In the genomic region with DNA sequence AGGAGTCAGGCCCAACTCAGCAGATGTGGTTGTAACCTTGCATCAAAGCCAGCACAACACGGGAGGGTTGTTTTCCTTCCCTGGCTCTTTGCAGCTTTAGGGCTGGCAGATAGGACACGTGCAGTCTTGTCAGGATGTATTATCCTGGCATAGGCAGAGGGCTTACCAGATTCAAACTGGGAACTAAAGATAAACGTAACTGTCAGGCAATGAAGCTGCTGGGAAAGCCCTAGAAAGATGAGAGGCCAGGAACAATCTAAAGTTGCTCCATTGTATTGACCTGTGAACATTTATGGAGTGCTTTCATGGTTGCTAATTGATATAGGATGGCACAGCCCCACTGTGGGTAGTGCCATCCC, we compare ENCODE assay signal across 8 mouse cellular contexts. TPM values are rescaled to one million over a fixed set of nuclear protein-coding genes. Genes with fewer than 3 reads are reported as not detected.
DNase-seq lines count a peak whose midpoint lies in the region; ATAC-seq and TF ChIP-seq lines count a peak whose summit lies in the region.

No protein-coding gene starts in this region.

- no peak overlapping the region; the same call in 1 of the 2 replicates for H3K27ac ChIP-seq in heart, adult 2 months
- H3K27ac ChIP-seq in forebrain, embryonic 16.5 days (ENCODE audit: low read length), result peak overlapping the region; percentile 82
- peak overlapping the region; percentile 45 for H3K27ac ChIP-seq in macrophage

- H3K79me2 ChIP-seq in heart, adult 2 months (replicated peaks; ENCODE audit: control insufficient read depth, insufficient read depth, low read length), result no peaks in the 10 kb centered on the region
- H3K79me2 ChIP-seq in macrophage (ENCODE audit: inconsistent target), result peaks cover 22% of the 10 kb centered on the region; the same call in 1 of the 2 replicates

- TF ChIP-seq POLR2A in heart, adult 2 months (IDR thresholded peaks at IDR 0.05; ENCODE audit: insufficient read depth, low read depth, low read length), result no peak

- no peaks in the 10 kb centered on the region for H3K9me3 ChIP-seq in E14TG2a.4 (ENCODE audit: low read length)
- no peaks in the 10 kb centered on the region for H3K9me3 ChIP-seq in forebrain, embryonic 16.5 days (ENCODE audit: control insufficient read depth, low read length)

- no peaks in the 10 kb centered on the region for H3K36me3 ChIP-seq in heart, adult 2 months (ENCODE audit: control insufficient read depth, insufficient read depth, low read length)
- H3K36me3 ChIP-seq in E14TG2a.4 (ENCODE audit: insufficient read depth, low read length) (peaks cover 28% of the 10 kb centered on the region), macrophage (ENCODE audit: inconsistent target) (peaks cover 21% of the 10 kb centered on the region)
- H3K36me3 ChIP-seq in forebrain, embryonic 16.5 days (ENCODE audit: control insufficient read depth, insufficient read depth), result peaks cover 14% of the 10 kb centered on the region

- no peak for TF ChIP-seq CTCF in heart, adult 2 months (IDR thresholded peaks at IDR 0.05)
- TF ChIP-seq CTCF in E14TG2a.4 (conservative IDR thresholded peaks at IDR 0.05; ENCODE audit: low read length), result no peak

- no peak for DNase-seq in heart, adult 2 months
- DNase-seq in heart, adult 18-20 months, result no peak
- no peak for DNase-seq in ovary, postnatal 10 days (ENCODE audit: low spot score)
- no peak for DNase-seq in cerebellum, adult 8-10 months

- intact Hi-C loops in heart, adult 2 months (cut with DNase I), result no loop called here

- H3K9ac ChIP-seq in heart, adult 2 months (ENCODE audit: low read depth, low read length), result peak overlapping the region; percentile 90; the same call in 1 of the 2 replicates
- H3K9ac ChIP-seq in forebrain, embryonic 16.5 days (replicated peaks; ENCODE audit: low read depth, low read length), result peak overlapping the region; percentile 93

- 16% methylated on average over 3 of the region's 3 CpGs for WGBS in heart, adult 2 months
- 11% methylated on average over 3 of the region's 3 CpGs for WGBS in forebrain, embryonic 16.5 days
- WGBS in macrophage (ENCODE audit: missing documents), result 30% methylated on average over 3 of the region's 3 CpGs

- ATAC-seq in forebrain, embryonic 16.5 days, result no peak
- no peak for ATAC-seq in monocyte, adult 5-6 weeks (replicated peaks; ENCODE audit: insufficient number of reproducible peaks, low FRiP score, low TSS enrichment, poor library complexity, severe bottlenecking)

- H3K27me3 ChIP-seq in heart, adult 2 months (ENCODE audit: control insufficient read depth, insufficient read depth, low read length), result no peaks in the 10 kb centered on the region
- no peaks in the 10 kb centered on the region for H3K27me3 ChIP-seq in E14TG2a.4 (ENCODE audit: insufficient read depth, low read length)
- no peaks in the 10 kb centered on the region for H3K27me3 ChIP-seq in forebrain, embryonic 16.5 days (replicated peaks; ENCODE audit: control insufficient read depth, insufficient read depth, low read length)

- peak overlapping the region; percentile 54 for H3K4me3 ChIP-seq in heart, adult 2 months
- peak overlapping the region; percentile 84 for H3K4me3 ChIP-seq in E14TG2a.4 (replicated peaks; ENCODE audit: low read length)
- peak overlapping the region; percentile 68 for H3K4me3 ChIP-seq in forebrain, embryonic 16.5 days (replicated peaks; ENCODE audit: low read length)
- H3K4me3 ChIP-seq in macrophage (ENCODE audit: inconsistent target), result peak overlapping the region; percentile 45

- peak overlapping the region; percentile 70 for H3K4me2 ChIP-seq in forebrain, embryonic 16.5 days (ENCODE audit: low read length)

- no peak for TF ChIP-seq EP300 in heart, adult 2 months (IDR thresholded peaks at IDR 0.05; ENCODE audit: insufficient read depth, low read depth, low read length)

- H3K4me1 ChIP-seq in heart, adult 2 months (ENCODE audit: control insufficient read depth, insufficient read depth, low read length), result peaks cover 5% of the 10 kb centered on the region; the same call in 1 of the 2 replicates
- peaks cover 15% of the 10 kb centered on the region for H3K4me1 ChIP-seq in E14TG2a.4 (replicated peaks; ENCODE audit: low read depth, low read length)
- H3K4me1 ChIP-seq in forebrain, embryonic 16.5 days (replicated peaks; ENCODE audit: control insufficient read depth, insufficient read depth, low read length), result peaks cover 8% of the 10 kb centered on the region

RNA-seq across cellular contexts. Expression of a gene that starts 0.3 kb away (rescaled TPM):
- total RNA-seq in heart, adult 2 months (2021), result 1 to 10 TPM in 1 of 2 experiments, under 1 TPM in 1; 0.94 to 1.2 TPM
- 2.1 and 3.0 TPM in 2 replicates for polyA plus RNA-seq in heart, adult 2 months (2012; rRNA removed)
- total RNA-seq in heart, adult 18-20 months (2021), result 1 to 10 TPM in 1 of 2 experiments, under 1 TPM in 1; 0.77 to 1.2 TPM
- polyA plus RNA-seq in forebrain, embryonic 16.5 days (2015; fragmentation: Nextera tagmentation; extraction: Ambion mirVana), result 35.0 and 40.0 TPM in 2 replicates
- total RNA-seq in macrophage (2018; cell fraction: chromatin; rRNA removed), result 1 to 10 TPM; 2.0 to 8.6 (median 4.8) TPM
- total RNA-seq in macrophage (2018; cell fraction: cytosol; rRNA removed), result 1 to 10 TPM; 3.9 to 7.4 (median 5.7) TPM
- total RNA-seq in macrophage (2018; cell fraction: nucleus; rRNA removed), result 10 to 100 TPM in 5 of 26 experiments, 1 to 10 TPM in 21; 3.1 to 13.7 (median 7.6) TPM
- polyA plus RNA-seq in macrophage (2018), result 3.4 to 5.4 TPM (median 4.4 TPM) in 3 replicates
- total RNA-seq in monocyte, adult 5-6 weeks (2017), result 4.9 to 10.7 TPM (median 6.8 TPM) in 3 replicates

RNA-seq across cellular contexts. Expression of a gene that starts 15.7 kb away (rescaled TPM):
- 1 to 10 TPM; 3.5 to 4.1 TPM for total RNA-seq in heart, adult 2 months (2021)
- 3.0 and 4.7 TPM in 2 replicates for polyA plus RNA-seq in heart, adult 2 months (2012; rRNA removed)
- 1 to 10 TPM; 3.3 to 4.2 TPM for total RNA-seq in heart, adult 18-20 months (2021)
- polyA plus RNA-seq in forebrain, embryonic 16.5 days (2015; fragmentation: Nextera tagmentation; extraction: Ambion mirVana), result 6.4 and 6.9 TPM in 2 replicates
- 100 to 1,000 TPM in 9 of 26 experiments, 10 to 100 TPM in 17; 29.9 to 167 (median 78.6) TPM for total RNA-seq in macrophage (2018; cell fraction: chromatin; rRNA removed)
- 100 to 1,000 TPM in 5 of 26 experiments, 10 to 100 TPM in 21; 40.4 to 182 (median 83.3) TPM for total RNA-seq in macrophage (2018; cell fraction: cytosol; rRNA removed)
- total RNA-seq in macrophage (2018; cell fraction: nucleus; rRNA removed), result 100 to 1,000 TPM in 17 of 26 experiments, 10 to 100 TPM in 9; 53.5 to 249 (median 123) TPM
- polyA plus RNA-seq in macrophage (2018), result 26.7 to 29.5 TPM (median 28.6 TPM) in 3 replicates
- total RNA-seq in monocyte, adult 5-6 weeks (2017), result 11.5 to 30.3 TPM (median 14.9 TPM) in 3 replicates

RNA-seq across cellular contexts. Expression of a gene that starts 15.8 kb away (rescaled TPM):
- total RNA-seq in heart, adult 2 months (2021), result 10 to 100 TPM; 12.6 to 13.3 TPM
- polyA plus RNA-seq in heart, adult 2 months (2012; rRNA removed), result 12.1 and 17.7 TPM in 2 replicates
- total RNA-seq in heart, adult 18-20 months (2021), result 10 to 100 TPM; 13.6 to 13.9 TPM
- 4.1 and 6.3 TPM in 2 replicates for polyA plus RNA-seq in forebrain, embryonic 16.5 days (2015; fragmentation: Nextera tagmentation; extraction: Ambion mirVana)
- 100 to 1,000 TPM in 10 of 26 experiments, 10 to 100 TPM in 16; 60.8 to 135 (median 92.8) TPM for total RNA-seq in macrophage (2018; cell fraction: chromatin; rRNA removed)
- 10 to 100 TPM; 13.1 to 32.3 (median 19.1) TPM for total RNA-seq in macrophage (2018; cell fraction: cytosol; rRNA removed)
- total RNA-seq in macrophage (2018; cell fraction: nucleus; rRNA removed), result 100 to 1,000 TPM in 1 of 26 experiments, 10 to 100 TPM in 25; 46.0 to 110 (median 70.7) TPM
- polyA plus RNA-seq in macrophage (2018), result 10.7 to 19.5 TPM (median 16.7 TPM) in 3 replicates
- 20.5 to 26.9 TPM (median 23.2 TPM) in 3 replicates for total RNA-seq in monocyte, adult 5-6 weeks (2017)
